Mouse (Mus musculus): ENCODE results near the gene Acvr2b. TPM values are rescaled to one million over a fixed set of nuclear protein-coding genes. Genes with fewer than 3 reads are reported as not detected.

The Acvr2b gene
- polyA plus RNA-seq, 1 experiment from 2014 or later: 48.1 TPM

- H3K9me3 ChIP-seq (replicated peaks): peaks cover 27% of the 10 kb centered on the region
- no peak overlapping the region for H3K4me3 ChIP-seq
- H3K27me3 ChIP-seq: no peaks in the 10 kb centered on the region
- no peak overlapping the region for H3K27ac ChIP-seq
- H3K4me2 ChIP-seq: no peak overlapping the region
- ATAC-seq: no peak
- H3K36me3 ChIP-seq (ENCODE audit: poor library complexity, severe bottlenecking): peaks cover 57% of the 10 kb centered on the region
- 95% methylated on average over 5 of the region's 5 CpGs for WGBS
- H3K9ac ChIP-seq: no peak overlapping the region
- peaks cover 24% of the 10 kb centered on the region; the same call in 1 of the 2 replicates for H3K4me1 ChIP-seq
Observed at GRCm38 (mm10) chr9:119409864-119410263, 7.9 kb downstream of the Acvr2b start.

GRCm38 (mm10) chr9:119418025-119418424 is 16.1 kb downstream of the Acvr2b start:
- H3K36me3 ChIP-seq (ENCODE audit: poor library complexity, severe bottlenecking): peaks cover 5% of the 10 kb centered on the region; the same call in 1 of the 2 replicates
- H3K4me3 ChIP-seq: no peak overlapping the region
- no peak for ATAC-seq
- H3K4me1 ChIP-seq: peaks cover 46% of the 10 kb centered on the region
- H3K27ac ChIP-seq: 0 out of 2 replicates have a peak overlapping the region, but pooled peaks have one; percentile 1
- H3K4me2 ChIP-seq: no peak overlapping the region
- WGBS: 88% methylated on average over 18 of the region's 18 CpGs
- H3K9me3 ChIP-seq (replicated peaks): peaks cover 5% of the 10 kb centered on the region; the same call in 1 of the 2 replicates
- no peaks in the 10 kb centered on the region for H3K27me3 ChIP-seq
- no peak overlapping the region for H3K9ac ChIP-seq

GRCm38 (mm10) chr9:119419852-119420438 is 18.0 kb downstream of the Acvr2b start:
- Histone ChIP-seq H3K9me3 (replicated peaks) (no peaks in the 10 kb centered on the region), H3K27ac (no peak overlapping the region), H3K36me3 (ENCODE audit: poor library complexity, severe bottlenecking) (0 out of 2 replicates have a peak, but pooled peaks cover 3% of the 10 kb centered on the region), H3K4me1 (peaks cover 55% of the 10 kb centered on the region), H3K4me2 (no peak overlapping the region), H3K9ac (no peak overlapping the region), H3K27me3 (no peaks in the 10 kb centered on the region), H3K4me3 (no peak overlapping the region)
- 79% methylated on average over 12 of the region's 12 CpGs for WGBS
- ATAC-seq: no peak

- no peaks in the 10 kb centered on the region for H3K9me3 ChIP-seq (replicated peaks)
- H3K4me2 ChIP-seq: no peak overlapping the region
- no peaks in the 10 kb centered on the region for H3K27me3 ChIP-seq
- no peak overlapping the region for H3K4me3 ChIP-seq
- 0 out of 2 replicates have a peak overlapping the region, but pooled peaks have one; percentile 30 for H3K9ac ChIP-seq
- 69% methylated on average over 7 of the region's 7 CpGs for WGBS
- H3K4me1 ChIP-seq: peaks cover 39% of the 10 kb centered on the region
- ATAC-seq: peak; percentile 56
- H3K36me3 ChIP-seq (ENCODE audit: poor library complexity, severe bottlenecking): peaks cover 36% of the 10 kb centered on the region
- H3K27ac ChIP-seq: peak overlapping the region; percentile 19
Observed at GRCm38 (mm10) chr9:119425217-119425975, 23.5 kb downstream of the Acvr2b start.

- H3K27ac ChIP-seq: no peak overlapping the region
Observed at GRCm38 (mm10) chr9:119425976-119426415, 24.1 kb downstream of the Acvr2b start.

GRCm38 (mm10) chr9:119426483-119426882 is 24.6 kb downstream of the Acvr2b start:
- WGBS: 82% methylated on average over 7 of the region's 7 CpGs
- Histone ChIP-seq H3K27me3 (no peaks in the 10 kb centered on the region), H3K9me3 (replicated peaks) (no peaks in the 10 kb centered on the region), H3K9ac (no peak overlapping the region), H3K27ac (no peak overlapping the region), H3K36me3 (ENCODE audit: poor library complexity, severe bottlenecking) (peaks cover 45% of the 10 kb centered on the region), H3K4me1 (peaks cover 34% of the 10 kb centered on the region), H3K4me2 (no peak overlapping the region), H3K4me3 (no peak overlapping the region)
- ATAC-seq: no peak

More at GRCm38 (mm10) chr9:119425976-119426415, 24.1 kb downstream of the Acvr2b start:
- no peaks in the 10 kb centered on the region for H3K9me3 ChIP-seq (replicated peaks)
- ATAC-seq: no peak
- no peak overlapping the region for H3K4me3 ChIP-seq
- no peak overlapping the region for H3K9ac ChIP-seq
- H3K4me1 ChIP-seq: peaks cover 34% of the 10 kb centered on the region
- H3K4me2 ChIP-seq: no peak overlapping the region
- H3K36me3 ChIP-seq (ENCODE audit: poor library complexity, severe bottlenecking): peaks cover 40% of the 10 kb centered on the region
- no peaks in the 10 kb centered on the region for H3K27me3 ChIP-seq
- WGBS: 91% methylated on average over 13 of the region's 13 CpGs

- peaks cover 78% of the 10 kb centered on the region for H3K36me3 ChIP-seq (ENCODE audit: poor library complexity, severe bottlenecking)
- ATAC-seq: peak; percentile 71
- peaks cover 13% of the 10 kb centered on the region for H3K4me1 ChIP-seq
- H3K27ac ChIP-seq: no peak overlapping the region
- H3K9ac ChIP-seq: no peak overlapping the region
- no peak overlapping the region for H3K4me3 ChIP-seq
- no peaks in the 10 kb centered on the region for H3K9me3 ChIP-seq (replicated peaks)
- 54% methylated on average over 6 of the region's 7 CpGs for WGBS
- H3K27me3 ChIP-seq: no peaks in the 10 kb centered on the region
- H3K4me2 ChIP-seq: no peak overlapping the region
Observed at GRCm38 (mm10) chr9:119430311-119430710, 28.4 kb downstream of the Acvr2b start.

- Histone ChIP-seq H3K4me2 (no peak overlapping the region), H3K9ac (no peak overlapping the region), H3K27me3 (no peaks in the 10 kb centered on the region), H3K4me1 (no peaks in the 10 kb centered on the region), H3K4me3 (no peak overlapping the region), H3K9me3 (replicated peaks) (no peaks in the 10 kb centered on the region), H3K36me3 (ENCODE audit: poor library complexity, severe bottlenecking) (peaks cover 94% of the 10 kb centered on the region), H3K27ac (no peak overlapping the region)
- 90% methylated on average over 2 of the region's 2 CpGs for WGBS
- ATAC-seq: no peak
Observed at GRCm38 (mm10) chr9:119435855-119436254, 33.9 kb downstream of the Acvr2b start.

- H3K36me3 ChIP-seq (ENCODE audit: poor library complexity, severe bottlenecking): peaks cover 76% of the 10 kb centered on the region
Observed at GRCm38 (mm10) chr9:119438065-119438464, 36.1 kb downstream of the Acvr2b start.

GRCm38 (mm10) chr9:119438498-119439000 is 36.6 kb downstream of the Acvr2b start:
- H3K36me3 ChIP-seq (ENCODE audit: poor library complexity, severe bottlenecking): peaks cover 71% of the 10 kb centered on the region
- no peaks in the 10 kb centered on the region for H3K27me3 ChIP-seq
- no peaks in the 10 kb centered on the region for H3K9me3 ChIP-seq (replicated peaks)
- no peak overlapping the region for H3K4me3 ChIP-seq
- no peak overlapping the region for H3K4me2 ChIP-seq
- no peak overlapping the region for H3K27ac ChIP-seq
- 93% methylated on average over 9 of the region's 9 CpGs for WGBS
- H3K4me1 ChIP-seq: no peaks in the 10 kb centered on the region
- no peak for ATAC-seq
- H3K9ac ChIP-seq: no peak overlapping the region

More at GRCm38 (mm10) chr9:119438065-119438464, 36.1 kb downstream of the Acvr2b start:
- 89% methylated on average over 12 of the region's 12 CpGs for WGBS
- no peaks in the 10 kb centered on the region for H3K4me1 ChIP-seq
- no peaks in the 10 kb centered on the region for H3K27me3 ChIP-seq
- H3K9me3 ChIP-seq (replicated peaks): no peaks in the 10 kb centered on the region
- no peak overlapping the region for H3K9ac ChIP-seq
- no peak for ATAC-seq
- no peak overlapping the region for H3K27ac ChIP-seq
- no peak overlapping the region for H3K4me2 ChIP-seq
- no peak overlapping the region for H3K4me3 ChIP-seq

GRCm38 (mm10) chr9:119444738-119445429 is 43.0 kb downstream of the Acvr2b start, which contains the start of gene Exog:
Exog (plus strand) TSS chr9:119444943.
- Histone ChIP-seq H3K36me3 (ENCODE audit: poor library complexity, severe bottlenecking) (peaks cover 41% of the 10 kb centered on the region), H3K4me1 (peaks cover 14% of the 10 kb centered on the region), H3K9me3 (replicated peaks) (no peaks in the 10 kb centered on the region), H3K4me2 (peak within 1 kb of the TSS; percentile 79), H3K4me3 (peak within 1 kb of the TSS; percentile 88), H3K9ac (peak within 1 kb of the TSS; percentile 96), H3K27ac (peak within 1 kb of the TSS; percentile 88), H3K27me3 (no peaks in the 10 kb centered on the region)
- ATAC-seq: peak; percentile 96
- WGBS: 0% methylated on average over 52 of the region's 52 CpGs

Data from forebrain, embryonic 13.5 days (tissue).